Mouse (Mus musculus): ENCODE measurements around the gene Msantd1. TPM values are rescaled to one million over a fixed set of nuclear protein-coding genes. Genes with fewer than 3 reads are reported as not detected.

Gene Msantd1
- 1.0 TPM for polyA plus RNA-seq (2017; shearing (Covaris generic))

DNA sequence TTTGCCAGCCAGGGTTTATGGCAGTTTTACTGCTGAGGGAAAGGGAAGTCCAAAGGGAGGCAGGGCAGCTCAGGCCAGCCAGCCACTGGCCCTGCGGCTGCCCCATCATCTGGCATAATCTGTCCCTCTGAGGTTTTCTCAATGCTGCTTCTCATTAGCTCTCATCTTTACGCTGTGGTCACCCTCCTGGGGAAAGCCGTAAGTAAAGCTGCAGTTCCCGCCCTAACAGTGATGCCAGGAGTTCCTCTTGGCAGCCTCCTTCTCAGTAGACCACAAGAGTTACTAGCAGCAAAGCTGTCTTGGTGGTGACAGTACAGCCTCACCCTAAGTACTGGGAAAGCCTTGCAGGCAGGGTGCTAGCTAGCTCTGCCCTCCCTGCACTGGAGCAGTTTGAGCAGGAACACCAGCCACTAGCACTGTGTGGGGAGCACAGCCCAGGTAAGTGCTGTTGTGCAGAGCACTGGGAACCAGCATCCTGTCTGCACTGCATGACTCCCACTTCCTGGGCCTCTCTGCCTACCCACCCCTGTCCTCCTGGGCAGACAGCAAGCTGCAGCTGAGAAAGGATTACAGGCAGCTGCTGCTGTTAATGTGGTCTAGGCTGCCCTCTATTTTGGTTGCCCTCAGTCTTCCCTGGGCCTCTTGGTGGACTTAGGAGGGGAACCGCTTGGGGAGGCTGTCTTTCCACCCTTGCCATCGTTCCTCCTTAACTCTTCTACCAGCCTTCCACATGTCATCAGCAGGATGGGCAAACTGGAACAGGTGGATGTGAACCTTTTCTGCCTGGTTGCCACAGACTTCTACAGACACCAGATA, at the start of gene Msantd1:
Gene Msantd1 (plus strand): TSS at position 103 of the 816 bp plus-strand sequence.

DNA sequence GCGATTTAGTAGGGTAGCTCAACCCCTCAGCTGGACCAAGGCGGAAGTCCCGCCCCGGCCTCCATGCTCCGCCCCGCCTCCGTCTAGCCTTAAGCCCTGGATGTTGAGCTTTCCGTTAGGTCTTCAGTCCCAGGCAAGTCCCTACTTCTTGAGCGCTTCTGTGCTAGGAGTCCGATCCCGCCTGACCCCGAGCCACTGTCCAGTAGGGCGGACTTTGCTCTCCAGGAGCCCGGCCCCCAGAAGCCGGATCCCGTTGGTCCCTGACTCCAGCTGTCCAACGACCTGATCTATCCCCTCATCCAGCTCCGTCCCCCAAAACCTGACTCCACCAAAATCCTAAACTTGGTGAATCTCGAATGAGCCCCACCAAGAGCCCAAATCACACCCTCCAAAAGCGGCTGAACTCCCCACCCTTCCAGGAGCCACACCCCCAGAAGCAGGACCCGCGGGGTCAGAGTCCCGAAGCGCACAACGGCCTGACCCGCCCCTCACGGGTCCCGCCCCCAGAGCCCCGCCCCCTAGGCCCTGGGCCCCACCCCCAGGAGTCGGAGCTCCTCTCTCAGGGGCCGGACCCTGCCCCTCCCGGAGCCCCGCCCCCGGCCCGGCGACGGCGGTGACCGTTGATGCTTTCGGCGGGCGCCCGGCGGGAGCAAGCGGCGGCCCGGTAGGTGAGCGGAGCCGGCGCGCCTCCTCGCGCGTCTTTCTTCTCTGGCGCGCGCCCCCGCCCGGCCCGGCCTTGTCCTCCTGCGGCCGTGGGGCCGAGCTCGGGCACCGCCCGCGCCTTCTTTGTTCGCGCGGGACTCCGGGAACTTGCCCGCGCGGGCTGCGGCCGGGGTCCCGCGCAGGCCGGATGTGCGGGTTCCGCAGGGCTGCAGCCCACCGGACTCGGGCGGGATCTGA, 41.3 kb downstream of the Msantd1 start, which contains the start of gene Rgs12:
Gene Rgs12 (plus strand): TSS at position 585 of the 900 bp plus-strand sequence.

Other genes with a start within 250 kb of the Msantd1 start
- 38.3 TPM for gene Nop14, start 247.9 kb upstream of the Msantd1 start, polyA plus RNA-seq (2017; shearing (Covaris generic))
- gene Grk4, start 247.6 kb upstream of the Msantd1 start, polyA plus RNA-seq (2017; shearing (Covaris generic)): 8.3 TPM
- gene Htt, start 146.3 kb upstream of the Msantd1 start, polyA plus RNA-seq (2017; shearing (Covaris generic)): 8.4 TPM
- gene Rgs12, start 41.4 kb downstream of the Msantd1 start, polyA plus RNA-seq (2017; shearing (Covaris generic)): 9.2 TPM
- gene Hgfac, start 133.5 kb downstream of the Msantd1 start, polyA plus RNA-seq (2017; shearing (Covaris generic)): 9.9 TPM
- not detected for gene Dok7, start 148.8 kb downstream of the Msantd1 start, polyA plus RNA-seq (2017; shearing (Covaris generic))
- gene Lrpap1, start 197.8 kb downstream of the Msantd1 start, polyA plus RNA-seq (2017; shearing (Covaris generic)): 82.5 TPM